Mouse (Mus musculus) kidney, postnatal 0 days (tissue): ENCODE measurements around the gene 1700007K13Rik. TPM values are rescaled to one million over a fixed set of nuclear protein-coding genes. Genes with fewer than 3 reads are reported as not detected.
A peak's percentile ranks its signal among the peaks of the same experiment; 100 is the strongest.

Source experiments
- ATAC-seq: fragments of 200-750 bp; cut with Nextera tagmentation; replicated peaks from 2 replicates; pipeline ENCODE4 v1.8.0; 2017; ENCODE audit warnings: low read depth, moderate number of reproducible peaks, moderate TSS enrichment, moderate library complexity; ENCODE audit not compliant: low FRiP score
- DNase-seq: peaks from one replicate; pipeline ENCODE4 v3.0.0-alpha.2; 2016; ENCODE audit warnings: low spot score
- H3K27ac ChIP-seq: fragments of 300-500 bp; sonication (generic); 2 replicates; pipeline ENCODE4 v1.5.1; 2014; ENCODE audit warnings: mild to moderate bottlenecking
- H3K27me3 ChIP-seq: fragments of 300-500 bp; sonication (generic); 2 replicates; pipeline ENCODE4 v1.6.1; 2014; ENCODE audit warnings: low read length, mixed read lengths; ENCODE audit not compliant: insufficient read depth
- H3K36me3 ChIP-seq: fragments of 300-500 bp; sonication (generic); 2 replicates; pipeline ENCODE4 v1.6.1; 2014; ENCODE audit warnings: low read length, mixed read lengths; ENCODE audit not compliant: insufficient read depth
- H3K4me1 ChIP-seq: fragments of 300-500 bp; sonication (generic); replicated peaks from 2 replicates; pipeline ENCODE4 v1.6.1; 2014; ENCODE audit warnings: antibody characterized with exemption, low read length, mixed read lengths; ENCODE audit not compliant: insufficient read depth
- H3K4me2 ChIP-seq: fragments of 300-500 bp; sonication (generic); 2 replicates; pipeline ENCODE4 v1.6.1; 2014; ENCODE audit warnings: mild to moderate bottlenecking, low read length, moderate library complexity, mixed read lengths
- H3K4me3 ChIP-seq: fragments of 300-500 bp; sonication (generic); replicated peaks from 2 replicates; pipeline ENCODE4 v1.5.1; 2014; ENCODE audit warnings: low read depth, low read length
- H3K9ac ChIP-seq: fragments of 300-500 bp; sonication (generic); 2 replicates; pipeline ENCODE4 v1.6.1; 2014; ENCODE audit warnings: low read depth, low read length
- H3K9me3 ChIP-seq: fragments of 300-500 bp; sonication (generic); replicated peaks from 2 replicates; pipeline ENCODE4 v1.6.1; 2016; ENCODE audit warnings: low read length, inconsistent platforms, mixed read lengths
- CTCF ChIP-seq: IDR thresholded peaks from 2 replicates; pipeline ENCODE4 v1.5.1; 2016; ENCODE audit warnings: antibody characterized with exemption, low read depth, mild to moderate bottlenecking, moderate library complexity
- WGBS: fragments of 180-500 bp; shearing (Covaris S2); extraction: QIAGEN DNeasy Blood & Tissue Kit; methylation state at CpG from one replicate; pipeline ENCODE4 v1.1.7; 2014; 5-methylcytosine and 5-hydroxymethylcytosine counted together
- polyA plus RNA-seq: library from polyadenylated mRNA; unstranded; fragments of >200 nt; fragmentation: Nextera tagmentation; extraction: Ambion mirVana; gene quantifications from 2 replicates; pipeline ENCODE4 v1.2.1, GENCODE M21; 2015

The 1700007K13Rik gene
- polyA plus RNA-seq, 1 experiment from 2014 or later: 0.49 TPM

DNA sequence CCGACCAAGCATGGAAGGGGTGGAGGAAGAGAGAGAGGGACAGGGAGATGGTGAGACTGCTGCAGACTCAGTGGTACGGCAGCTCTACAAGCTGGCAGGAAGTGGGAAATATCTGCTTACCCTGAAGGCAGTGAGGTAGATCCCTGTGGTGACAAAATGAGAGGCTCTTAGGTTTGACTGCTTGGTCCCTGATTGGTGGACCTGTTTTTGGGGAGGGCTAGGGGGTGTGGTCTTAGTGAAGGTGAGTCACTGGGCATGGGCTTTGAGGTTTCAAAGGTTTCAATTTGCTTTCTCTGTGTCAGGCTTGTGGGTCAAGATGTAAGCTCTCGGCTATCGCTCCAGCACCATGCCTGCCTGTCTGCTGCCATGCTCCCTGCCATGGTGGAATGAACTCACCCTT is 21.1 kb downstream of the 1700007K13Rik start:
- H3K36me3 ChIP-seq: 0 out of 2 replicates have a peak, but pooled peaks cover under 1% of the 10 kb centered on the region
- ATAC-seq (no peak), DNase-seq (no peak)
- H3K9ac ChIP-seq: no peak overlapping the region
- H3K4me1 ChIP-seq: no peaks in the 10 kb centered on the region
- no peak overlapping the region for H3K27ac ChIP-seq
- H3K4me3 ChIP-seq: no peak overlapping the region
- H3K27me3 ChIP-seq: no peaks in the 10 kb centered on the region
- TF ChIP-seq CTCF: no peak
- no peak overlapping the region for H3K4me2 ChIP-seq
- H3K9me3 ChIP-seq: no peaks in the 10 kb centered on the region
- 75% methylated on average over 4 of the region's 4 CpGs for WGBS

DNA sequence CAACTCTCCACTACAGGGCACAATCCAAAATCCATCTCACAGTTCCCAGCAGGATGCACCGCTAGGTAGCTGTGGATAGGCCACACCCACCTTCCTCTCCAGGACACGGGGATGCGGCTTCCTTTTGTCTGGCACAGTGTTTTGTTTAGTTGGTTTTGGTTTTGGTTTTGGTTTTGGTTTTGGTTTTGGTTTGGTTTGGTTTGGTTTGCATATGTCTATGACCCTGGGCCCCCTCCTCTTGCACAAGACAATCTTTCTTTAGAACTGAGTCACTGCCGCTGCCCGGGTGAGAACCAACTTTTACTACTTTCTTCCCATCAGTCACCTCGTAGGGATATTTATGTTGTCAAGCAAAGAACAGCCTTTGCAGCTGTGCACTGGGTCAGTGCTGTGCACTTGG is 25.3 kb downstream of the 1700007K13Rik start:
- Histone ChIP-seq H3K36me3 (no peaks in the 10 kb centered on the region), H3K4me2 (no peak overlapping the region), H3K27ac (no peak overlapping the region), H3K9me3 (no peaks in the 10 kb centered on the region), H3K4me1 (no peaks in the 10 kb centered on the region), H3K4me3 (no peak overlapping the region), H3K27me3 (no peaks in the 10 kb centered on the region), H3K9ac (no peak overlapping the region)
- ATAC-seq (no peak), DNase-seq (no peak)
- TF ChIP-seq CTCF: no peak
- WGBS: 65% methylated on average over 6 of the region's 6 CpGs

DNA sequence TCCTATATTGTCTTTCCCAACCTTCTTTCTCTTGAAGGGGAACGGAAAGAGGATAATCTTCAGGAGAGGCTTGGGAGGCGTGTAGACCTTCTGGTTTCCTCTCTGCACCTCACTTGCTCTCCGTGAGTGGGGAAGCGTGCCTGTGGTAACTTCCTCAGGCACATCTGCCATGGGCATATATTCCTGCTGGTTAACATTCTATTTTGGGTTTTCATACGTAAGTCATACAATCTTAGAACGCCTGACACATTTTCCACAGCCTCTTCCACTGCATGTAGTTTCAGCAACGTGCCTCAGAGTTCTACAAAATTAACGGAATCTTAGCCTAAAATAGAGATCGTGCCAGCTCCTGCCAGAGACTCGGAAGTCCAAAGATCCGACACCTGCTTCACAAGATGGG is 30.7 kb downstream of the 1700007K13Rik start:
- no peak for TF ChIP-seq CTCF
- no peak overlapping the region for H3K27ac ChIP-seq
- no peak overlapping the region for H3K4me3 ChIP-seq
- no peak overlapping the region for H3K9ac ChIP-seq
- H3K9me3 ChIP-seq: no peaks in the 10 kb centered on the region
- no peak overlapping the region for H3K4me2 ChIP-seq
- no peak for ATAC-seq
- H3K36me3 ChIP-seq: no peaks in the 10 kb centered on the region
- no peaks in the 10 kb centered on the region for H3K4me1 ChIP-seq
- no peaks in the 10 kb centered on the region for H3K27me3 ChIP-seq
- DNase-seq: no peak
- 89% methylated on average over 11 of the region's 11 CpGs for WGBS

DNA sequence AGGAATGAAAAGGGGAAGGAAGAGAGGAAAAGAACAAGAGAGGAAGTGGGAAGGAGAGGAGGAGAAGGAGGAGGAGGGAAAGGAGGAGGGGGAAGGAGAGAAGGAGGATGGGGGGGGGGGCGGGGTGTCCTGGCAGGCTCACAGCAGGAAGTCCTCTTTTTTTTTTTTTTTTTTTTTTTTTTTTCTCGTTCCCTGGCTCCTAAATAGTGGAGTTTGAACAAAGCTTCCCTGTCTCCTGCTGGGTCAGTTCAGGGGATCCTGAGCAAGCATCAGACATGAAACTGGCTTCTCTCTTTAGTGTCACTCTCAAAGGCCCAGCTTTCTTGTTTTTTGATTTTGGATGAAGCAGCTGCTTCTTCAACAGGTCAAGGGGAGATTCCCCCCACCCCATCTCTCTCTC is 32.6 kb downstream of the 1700007K13Rik start:
- no peaks in the 10 kb centered on the region for H3K4me1 ChIP-seq
- ATAC-seq (no peak), DNase-seq (peak; percentile 19)
- no peak overlapping the region for H3K9ac ChIP-seq
- H3K4me2 ChIP-seq: no peak overlapping the region
- WGBS: 0% methylated on average over 1 of the region's 2 CpGs
- no peaks in the 10 kb centered on the region for H3K36me3 ChIP-seq
- H3K4me3 ChIP-seq: no peak overlapping the region
- no peaks in the 10 kb centered on the region for H3K27me3 ChIP-seq
- no peak for TF ChIP-seq CTCF
- H3K27ac ChIP-seq: no peak overlapping the region
- H3K9me3 ChIP-seq: no peaks in the 10 kb centered on the region

DNA sequence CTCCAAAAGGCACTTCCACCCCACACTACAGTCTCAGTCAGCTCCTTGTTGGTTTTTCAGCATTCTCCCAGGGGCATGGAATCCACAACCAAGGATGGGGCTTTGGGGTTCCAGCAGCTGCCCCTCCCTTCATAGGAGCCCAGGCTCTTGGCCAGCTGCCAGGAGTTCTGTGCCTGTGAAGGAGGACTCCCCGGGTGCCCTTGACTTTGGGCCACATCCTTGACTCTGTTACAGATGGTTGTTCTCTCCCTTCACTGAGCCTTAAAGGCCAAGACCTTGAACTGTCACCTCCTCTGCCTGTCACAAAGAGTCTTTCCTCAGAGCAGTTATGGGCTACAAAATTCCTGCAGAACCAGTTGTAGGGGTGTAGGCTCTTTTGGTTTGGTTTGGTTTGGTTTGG is 33.3 kb downstream of the 1700007K13Rik start:
- no peak for TF ChIP-seq CTCF
- Histone ChIP-seq H3K4me3 (no peak overlapping the region), H3K9me3 (no peaks in the 10 kb centered on the region), H3K4me2 (no peak overlapping the region), H3K27ac (no peak overlapping the region), H3K36me3 (no peaks in the 10 kb centered on the region), H3K4me1 (no peaks in the 10 kb centered on the region), H3K27me3 (no peaks in the 10 kb centered on the region), H3K9ac (no peak overlapping the region)
- ATAC-seq (no peak; the same call in 1 of the 2 replicates), DNase-seq (no peak)
- WGBS: 0% methylated on average over 1 of the region's 1 CpGs

DNA sequence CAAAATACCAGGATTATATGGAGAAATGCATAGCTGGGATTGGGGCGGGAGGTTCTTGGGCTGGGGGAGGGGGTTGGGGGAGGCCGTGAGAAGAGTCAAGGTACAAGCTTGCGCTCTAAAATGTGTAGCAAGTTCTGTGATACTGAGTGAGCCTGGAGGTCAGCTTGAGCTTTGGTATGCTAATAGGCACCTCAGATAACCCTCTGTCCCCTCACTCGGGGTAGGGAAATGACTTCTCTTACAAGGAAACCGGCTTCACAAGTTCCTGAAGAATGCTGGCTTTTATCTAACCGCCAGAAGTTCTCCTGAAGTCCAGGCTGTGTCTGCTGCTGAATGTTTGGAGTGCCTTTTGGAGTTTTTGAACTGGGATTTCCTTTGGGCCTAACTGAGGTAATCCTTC is 35.3 kb downstream of the 1700007K13Rik start:
- DNase-seq (no peak), ATAC-seq (no peak)
- Histone ChIP-seq H3K9me3 (no peaks in the 10 kb centered on the region), H3K9ac (no peak overlapping the region), H3K27me3 (no peaks in the 10 kb centered on the region), H3K36me3 (no peaks in the 10 kb centered on the region), H3K4me1 (no peaks in the 10 kb centered on the region), H3K27ac (no peak overlapping the region), H3K4me3 (no peak overlapping the region), H3K4me2 (no peak overlapping the region)
- no peak for TF ChIP-seq CTCF
- 55% methylated on average over 6 of the region's 6 CpGs for WGBS

DNA sequence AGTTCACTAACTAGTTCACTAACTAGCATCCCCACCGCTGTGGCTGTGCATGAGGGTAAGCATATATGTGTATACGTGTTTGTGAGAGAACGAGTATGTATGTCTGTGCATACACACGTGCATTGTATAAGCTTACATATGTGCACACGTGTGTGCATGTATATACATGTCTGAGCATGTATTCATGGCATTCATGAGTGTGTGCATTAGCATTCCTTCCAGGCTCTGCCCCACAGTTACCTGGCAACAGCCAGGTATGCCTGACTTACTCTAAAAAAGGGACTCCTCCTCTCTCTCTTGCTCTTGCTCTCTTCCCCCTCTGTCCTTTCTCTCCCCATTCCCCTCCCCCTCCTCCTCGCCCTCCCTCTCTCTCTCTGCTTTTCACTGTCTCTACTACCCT is 38.9 kb downstream of the 1700007K13Rik start:
- no peak for TF ChIP-seq CTCF

More for the DNA sequence above, 38.9 kb downstream of the 1700007K13Rik start:
- Histone ChIP-seq H3K4me3 (no peak overlapping the region), H3K9ac (no peak overlapping the region), H3K4me1 (no peaks in the 10 kb centered on the region), H3K27ac (no peak overlapping the region), H3K9me3 (no peaks in the 10 kb centered on the region), H3K4me2 (no peak overlapping the region), H3K36me3 (no peaks in the 10 kb centered on the region), H3K27me3 (no peaks in the 10 kb centered on the region)
- no peak for DNase-seq
- WGBS: 84% methylated on average over 6 of the region's 6 CpGs
- ATAC-seq: no peak
